Mouse (Mus musculus) midbrain, embryonic 16.5 days (tissue): ENCODE measurements around the gene Zfp981. TPM values are rescaled to one million over a fixed set of nuclear protein-coding genes. Genes with fewer than 3 reads are reported as not detected.
"Not testable (repeated sequence)": the region's sequence is repeated elsewhere in the genome, so short reads cannot be mapped to it uniquely, and the experiment has no call there.

ENCODE experiments used
- ATAC-seq: fragments of 200-750 bp; cut with Nextera tagmentation; 2 replicates; pipeline ENCODE4 v1.8.0; 2017; ENCODE audit warnings: moderate TSS enrichment
- H3K27ac ChIP-seq: fragments of 300-500 bp; sonication (generic); 2 replicates; pipeline ENCODE4 v1.5.1; 2014; ENCODE audit warnings: mild to moderate bottlenecking, low read length, mixed read lengths
- H3K27me3 ChIP-seq: fragments of 300-500 bp; sonication (generic); 2 replicates; pipeline ENCODE4 v1.6.1; 2014; ENCODE audit warnings: low read depth, low read length, mixed read lengths; ENCODE audit not compliant: control insufficient read depth, insufficient read depth
- H3K36me3 ChIP-seq: fragments of 300-500 bp; sonication (generic); 2 replicates; pipeline ENCODE4 v1.6.1; 2014; ENCODE audit warnings: mild to moderate bottlenecking, low read length, moderate library complexity, mixed read lengths; ENCODE audit not compliant: control insufficient read depth, insufficient read depth
- H3K4me1 ChIP-seq: fragments of 300-500 bp; sonication (generic); 2 replicates; pipeline ENCODE4 v1.6.1; 2014; ENCODE audit warnings: mild to moderate bottlenecking, low read length, mixed read lengths; ENCODE audit not compliant: control insufficient read depth, insufficient read depth
- H3K4me2 ChIP-seq: fragments of 300-500 bp; sonication (generic); 2 replicates; pipeline ENCODE4 v1.6.1; 2014; ENCODE audit warnings: mild to moderate bottlenecking, low read length, mixed read lengths
- H3K4me3 ChIP-seq: fragments of 300-500 bp; sonication (generic); 2 replicates; pipeline ENCODE4 v1.5.1; 2014; ENCODE audit warnings: low read depth, mild to moderate bottlenecking, low read length, moderate library complexity, mixed read lengths
- H3K9ac ChIP-seq: fragments of 300-500 bp; sonication (generic); 2 replicates; pipeline ENCODE4 v1.6.1; 2014; ENCODE audit warnings: low read depth, low read length, mixed read lengths
- H3K9me3 ChIP-seq: fragments of 300-500 bp; sonication (generic); replicated peaks from 2 replicates; pipeline ENCODE4 v1.6.1; 2014; ENCODE audit warnings: mild to moderate bottlenecking, low read length, mixed read lengths; ENCODE audit not compliant: control insufficient read depth, poor library complexity, severe bottlenecking
- WGBS: fragments of 180-500 bp; shearing (Covaris S2); extraction: QIAGEN DNeasy Blood & Tissue Kit; methylation state at CpG from one replicate; pipeline ENCODE4 v1.1.7; 2014; 5-methylcytosine and 5-hydroxymethylcytosine counted together
- polyA plus RNA-seq: library from polyadenylated mRNA; unstranded; fragments of >200 nt; fragmentation: Nextera tagmentation; extraction: Ambion mirVana; gene quantifications from 2 replicates; pipeline ENCODE4 v1.2.1, GENCODE M21; 2015

Zfp981 gene
- polyA plus RNA-seq, 1 experiment from 2014 or later: 0.10 TPM

GRCm38 (mm10) chr4:146493319-146493907 lies 8.4 kb upstream of the Zfp981 start:
- not testable (repeated sequence) for H3K27ac ChIP-seq, H3K4me3 ChIP-seq, H3K36me3 ChIP-seq, H3K9ac ChIP-seq, H3K4me1 ChIP-seq, H3K27me3 ChIP-seq, H3K4me2 ChIP-seq
- 91% methylated on average over 6 of the region's 6 CpGs for WGBS
- H3K9me3 ChIP-seq: peaks cover 50% of the 10 kb centered on the region
- ATAC-seq: peak; percentile 17; the same call in 1 of the 2 replicates

DNA sequence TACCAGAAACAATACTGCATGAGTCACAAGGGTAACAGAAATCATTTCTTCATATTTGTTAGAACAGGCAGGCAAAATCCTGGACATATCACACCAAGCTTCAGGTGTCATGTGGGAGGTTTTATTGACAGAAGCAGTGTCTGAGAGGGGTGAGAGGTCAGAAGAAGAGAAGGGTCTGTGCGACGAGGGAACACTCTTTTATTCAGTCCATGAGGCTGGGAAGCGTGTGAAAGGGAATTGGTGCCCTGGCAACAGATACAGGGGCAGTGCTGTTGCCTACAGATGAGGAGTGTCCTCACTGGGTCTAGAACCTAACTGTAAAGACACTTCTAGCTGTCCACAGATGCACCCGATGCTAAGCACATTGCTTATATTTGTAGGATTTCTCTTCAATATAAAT lies 6.8 kb upstream of the Zfp981 start:
- no peak overlapping the region for H3K27ac ChIP-seq
- H3K4me2 ChIP-seq: no peak overlapping the region
- H3K4me1 ChIP-seq: no peaks in the 10 kb centered on the region
- H3K27me3 ChIP-seq: no peaks in the 10 kb centered on the region
- no peaks in the 10 kb centered on the region for H3K36me3 ChIP-seq
- ATAC-seq: no peak
- H3K9me3 ChIP-seq: peaks cover 56% of the 10 kb centered on the region
- H3K9ac ChIP-seq: no peak overlapping the region
- H3K4me3 ChIP-seq: no peak overlapping the region
- WGBS: 71% methylated on average over 4 of the region's 4 CpGs

DNA sequence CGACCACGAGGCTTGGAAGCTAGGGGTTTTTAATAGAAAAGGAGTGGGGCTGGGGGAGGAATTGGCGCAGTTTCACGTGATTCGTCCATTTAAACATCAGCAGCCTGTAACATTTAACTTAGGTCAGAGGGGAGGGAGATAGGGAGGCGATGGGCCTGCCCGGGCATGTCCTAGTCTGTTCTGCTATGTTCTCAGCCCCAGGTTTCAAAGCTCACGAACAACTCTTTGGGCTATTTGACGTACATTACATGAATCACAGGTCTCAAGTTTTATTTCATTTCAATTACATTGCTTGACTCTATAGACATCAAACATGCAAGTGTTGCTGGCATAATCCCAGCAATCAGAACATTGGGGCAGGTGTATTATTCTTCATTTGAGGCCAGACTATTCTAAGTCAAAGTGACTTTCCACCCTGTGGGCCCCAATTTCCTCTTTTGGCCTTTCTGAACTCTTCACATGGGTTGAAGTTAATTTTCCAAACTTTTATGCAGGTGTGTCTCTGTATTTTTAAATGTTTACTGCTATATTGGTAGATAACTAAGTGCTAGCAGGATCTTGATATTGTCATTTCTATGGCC lies 4.0 kb upstream of the Zfp981 start:
- H3K9ac ChIP-seq, H3K36me3 ChIP-seq, ATAC-seq, H3K4me3 ChIP-seq, H3K4me2 ChIP-seq, H3K27ac ChIP-seq, H3K4me1 ChIP-seq, H3K27me3 ChIP-seq: not testable (repeated sequence)
- WGBS: 83% methylated on average over 9 of the region's 9 CpGs
- peaks cover 56% of the 10 kb centered on the region for H3K9me3 ChIP-seq

DNA sequence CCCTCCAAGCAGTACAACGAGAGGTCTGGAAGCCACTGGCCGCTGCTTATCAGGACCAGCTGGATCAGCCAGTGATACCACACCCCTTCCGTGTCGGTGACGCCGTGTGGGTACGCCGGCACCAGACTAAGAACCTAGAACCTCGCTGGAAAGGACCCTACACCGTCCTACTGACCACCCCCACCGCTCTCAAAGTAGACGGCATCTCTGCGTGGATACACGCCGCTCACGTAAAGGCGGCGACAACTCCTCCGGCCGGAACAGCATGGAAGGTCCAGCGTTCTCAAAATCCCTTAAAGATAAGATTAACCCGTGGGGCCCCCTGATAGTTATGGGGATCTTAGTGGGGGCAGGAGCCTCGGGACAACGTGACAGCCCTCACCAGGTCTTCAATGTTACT lies 7.2 kb downstream of the Zfp981 start:
- not testable (repeated sequence) for H3K4me3 ChIP-seq, H3K9ac ChIP-seq, H3K36me3 ChIP-seq, H3K9me3 ChIP-seq, H3K27me3 ChIP-seq, H3K27ac ChIP-seq, H3K4me2 ChIP-seq, H3K4me1 ChIP-seq, ATAC-seq
- WGBS: 95% methylated on average over 19 of the region's 24 CpGs

DNA sequence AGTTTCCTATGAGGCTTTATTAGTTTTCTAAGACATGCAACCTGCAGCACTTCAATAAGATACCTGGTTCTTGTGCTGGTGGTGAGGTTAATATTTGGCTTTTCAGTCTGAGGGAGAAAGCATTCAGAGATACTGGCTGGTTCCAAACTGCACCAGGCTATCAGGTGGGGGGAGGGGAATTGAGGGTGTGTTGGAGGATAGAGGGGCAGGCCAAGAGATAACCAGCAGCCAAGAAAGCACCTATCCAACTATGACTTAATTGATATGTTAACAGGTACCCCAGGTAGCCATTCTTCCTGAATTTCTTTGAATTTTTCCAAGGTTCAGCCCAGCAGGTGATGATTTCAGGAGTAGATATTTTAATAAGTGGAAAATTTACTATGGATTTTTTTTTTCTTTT lies 10.0 kb downstream of the Zfp981 start:
- not testable (repeated sequence) for H3K4me1 ChIP-seq, H3K27me3 ChIP-seq, H3K4me2 ChIP-seq, H3K9ac ChIP-seq, H3K36me3 ChIP-seq, H3K4me3 ChIP-seq, H3K27ac ChIP-seq, ATAC-seq
- H3K9me3 ChIP-seq: peaks cover 26% of the 10 kb centered on the region

DNA sequence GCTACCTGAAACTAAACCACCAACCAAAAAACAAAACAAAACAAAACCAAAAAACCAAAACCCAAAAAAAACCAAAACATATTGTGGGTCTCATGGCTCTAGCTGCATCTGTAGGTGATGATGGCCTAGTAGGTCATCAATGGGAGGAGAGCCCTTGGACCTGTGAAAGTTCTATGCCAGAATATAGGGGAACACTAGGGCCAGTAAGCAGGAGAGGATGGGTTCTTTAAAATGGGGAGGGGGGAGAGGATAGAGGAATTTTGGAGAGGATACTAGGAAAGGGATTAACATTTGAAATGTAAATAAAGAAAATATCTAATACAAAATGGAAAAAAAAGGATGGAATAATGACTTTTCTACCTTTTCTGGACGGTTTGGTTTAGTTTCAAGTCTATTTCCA lies 14.6 kb downstream of the Zfp981 start:
- Histone ChIP-seq H3K4me3 (no peak overlapping the region), H3K36me3 (no peaks in the 10 kb centered on the region), H3K4me1 (no peaks in the 10 kb centered on the region), H3K9me3 (peaks cover 62% of the 10 kb centered on the region), H3K4me2 (no peak overlapping the region), H3K9ac (no peak overlapping the region), H3K27ac (no peak overlapping the region), H3K27me3 (no peaks in the 10 kb centered on the region)
- ATAC-seq: no peak
- WGBS: 60% methylated on average over 1 of the region's 1 CpGs

DNA sequence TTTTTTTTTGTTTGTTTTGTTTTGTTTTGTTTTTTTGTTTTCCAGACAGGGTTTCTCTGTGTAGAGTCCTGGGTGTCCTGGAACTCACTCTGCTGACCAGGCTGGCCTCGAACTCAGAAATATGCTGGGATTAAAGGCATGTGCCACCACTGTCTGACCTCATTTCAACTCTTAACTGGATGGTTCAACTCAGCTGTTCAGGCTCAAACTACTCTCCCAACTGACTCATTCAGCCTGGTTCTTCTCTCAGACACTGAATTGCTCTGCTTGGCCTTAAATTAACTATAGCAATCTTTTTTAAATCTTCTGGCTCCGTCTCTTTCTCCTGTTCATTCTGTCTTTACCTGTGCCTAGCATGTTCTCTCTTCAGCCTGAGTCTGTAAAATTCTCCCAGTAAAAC lies 15.3 kb downstream of the Zfp981 start:
- H3K4me3 ChIP-seq, H3K27ac ChIP-seq, H3K4me2 ChIP-seq, ATAC-seq, H3K27me3 ChIP-seq, H3K36me3 ChIP-seq, H3K4me1 ChIP-seq, H3K9ac ChIP-seq: not testable (repeated sequence)
- WGBS: 64% methylated on average over 2 of the region's 2 CpGs
- peaks cover 63% of the 10 kb centered on the region for H3K9me3 ChIP-seq

DNA sequence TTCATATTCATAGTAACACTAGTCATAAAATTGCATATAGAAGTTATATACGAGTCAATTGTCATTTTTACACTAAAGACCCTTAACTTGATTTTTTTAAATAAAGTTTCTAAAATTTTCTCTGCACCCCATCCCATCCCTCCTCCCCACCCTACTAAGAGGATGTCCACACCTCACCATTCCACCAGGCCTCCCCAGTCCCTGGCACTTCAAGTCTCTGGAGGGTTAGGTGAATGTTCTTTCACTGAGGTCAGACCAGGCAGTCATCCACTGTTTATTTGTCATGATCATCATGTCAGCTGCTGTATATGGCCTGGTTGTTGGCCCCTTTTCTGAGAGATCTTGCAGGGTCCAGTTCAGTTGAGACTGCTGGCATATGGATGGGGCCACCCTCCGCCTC lies 18.9 kb downstream of the Zfp981 start:
- Histone ChIP-seq H3K9me3 (peaks cover 80% of the 10 kb centered on the region), H3K27me3 (no peaks in the 10 kb centered on the region), H3K4me1 (no peaks in the 10 kb centered on the region), H3K36me3 (no peaks in the 10 kb centered on the region), H3K9ac (no peak overlapping the region), H3K27ac (no peak overlapping the region), H3K4me2 (no peak overlapping the region), H3K4me3 (no peak overlapping the region)
- WGBS: 84% methylated on average over 2 of the region's 2 CpGs
- ATAC-seq: no peak

DNA sequence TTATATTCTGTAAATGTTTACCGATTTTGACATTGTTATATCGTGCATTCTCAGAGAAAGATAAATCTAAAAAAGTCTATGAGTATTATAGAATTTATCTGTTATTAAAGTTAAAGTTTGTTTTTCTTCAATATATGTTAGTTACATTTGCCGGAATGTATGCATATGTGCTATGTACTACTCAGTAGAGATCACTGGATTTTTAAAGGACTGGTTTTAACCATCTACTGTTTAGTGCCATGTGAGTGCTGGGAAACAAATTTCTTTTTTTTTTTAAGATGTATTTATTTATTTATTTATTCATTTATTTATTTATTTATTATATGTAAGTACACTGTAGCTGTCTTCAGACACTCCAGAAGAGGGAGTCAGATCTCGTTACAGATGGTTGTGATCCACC lies 32.7 kb downstream of the Zfp981 start:
- Histone ChIP-seq H3K4me1 (no peaks in the 10 kb centered on the region), H3K27ac (no peak overlapping the region), H3K9me3 (peaks cover 59% of the 10 kb centered on the region), H3K36me3 (0 out of 2 replicates have a peak, but pooled peaks cover 4% of the 10 kb centered on the region), H3K4me2 (no peak overlapping the region), H3K9ac (no peak overlapping the region), H3K4me3 (no peak overlapping the region), H3K27me3 (no peaks in the 10 kb centered on the region)
- ATAC-seq: no peak
- WGBS: 87% methylated on average over 4 of the region's 4 CpGs
